Mouse (Mus musculus) bone marrow macrophage, adult 2 months (primary cell): ENCODE measurements at regions not wholly inside any gene's neighbourhood (a gene's known extent, or its start where the extent isn't known, plus 50 kb on each side); places are given as distances from the start of the nearest gene placed in this dataset.

ENCODE experiments used
- CTCF ChIP-seq: IDR thresholded peaks from 2 replicates; pipeline ENCODE4 v1.5.1; 2012; ENCODE audit warnings: low read depth, mild to moderate bottlenecking, low read length, moderate library complexity
- POLR2A ChIP-seq: IDR thresholded peaks from 2 replicates; pipeline ENCODE4 v1.6.1; 2012; ENCODE audit warnings: mild to moderate bottlenecking, low read depth, low read length, borderline replicate concordance

- TF ChIP-seq CTCF (no peak), POLR2A (no peak)
Measured at GRCm38 (mm10) chr1:83777151-83777550, 369.2 kb upstream of the Sphkap start.
